Mouse (Mus musculus) 416B (cell line): ENCODE measurements at regions not wholly inside any gene's neighbourhood (a gene's known extent, or its start where the extent isn't known, plus 50 kb on each side); places are given as distances from the start of the nearest gene placed in this dataset.

Experiments used
- DNase-seq: peaks from one replicate; pipeline ENCODE4 v3.0.0; 2011; ENCODE audit warnings: low read depth

- DNase-seq: no peak
Measured at GRCm38 (mm10) chr13:28898900-28899299, 54.6 kb downstream of the Sox4 start.

- DNase-seq: peak; percentile 60
Measured at GRCm38 (mm10) chr13:28892896-28893295, 60.6 kb downstream of the Sox4 start.

- DNase-seq: no peak
Measured at GRCm38 (mm10) chr13:28887098-28887497, 66.4 kb downstream of the Sox4 start.

GRCm38 (mm10) chr13:28886691-28887090 is 66.8 kb downstream of the Sox4 start:
- DNase-seq: no peak

GRCm38 (mm10) chr13:28885083-28886037 is 68.2 kb downstream of the Sox4 start:
- no peak for DNase-seq

GRCm38 (mm10) chr13:28884191-28884820 is 69.2 kb downstream of the Sox4 start:
- no peak for DNase-seq

- DNase-seq: no peak
Measured at GRCm38 (mm10) chr13:28883398-28883797, 70.1 kb downstream of the Sox4 start.

- DNase-seq: no peak
Measured at GRCm38 (mm10) chr13:28880888-28881287, 72.6 kb downstream of the Sox4 start.

GRCm38 (mm10) chr13:28878692-28879091 is 74.8 kb downstream of the Sox4 start:
- DNase-seq: no peak

- DNase-seq: no peak
Measured at GRCm38 (mm10) chr13:28876771-28877170, 76.7 kb downstream of the Sox4 start.

- no peak for DNase-seq
Measured at GRCm38 (mm10) chr13:28870681-28871080, 82.8 kb downstream of the Sox4 start.

- DNase-seq: no peak
Measured at GRCm38 (mm10) chr13:28867210-28867609, 86.3 kb downstream of the Sox4 start.

GRCm38 (mm10) chr13:28866686-28867085 is 86.8 kb downstream of the Sox4 start:
- no peak for DNase-seq

GRCm38 (mm10) chr13:28860601-28861000 is 92.9 kb downstream of the Sox4 start:
- no peak for DNase-seq

- DNase-seq: no peak
Measured at GRCm38 (mm10) chr13:28859829-28860427, 93.6 kb downstream of the Sox4 start.

GRCm38 (mm10) chr13:28858001-28858400 is 95.5 kb downstream of the Sox4 start:
- DNase-seq: peak; percentile 14

GRCm38 (mm10) chr13:28857201-28857600 is 96.3 kb downstream of the Sox4 start:
- no peak for DNase-seq

- no peak for DNase-seq
Measured at GRCm38 (mm10) chr13:28856472-28856871, 97.0 kb downstream of the Sox4 start.

- DNase-seq: no peak
Measured at GRCm38 (mm10) chr13:28854247-28854646, 99.3 kb downstream of the Sox4 start.

- DNase-seq: no peak
Measured at GRCm38 (mm10) chr13:28848305-28848704, 105.2 kb downstream of the Sox4 start.

- no peak for DNase-seq
Measured at GRCm38 (mm10) chr13:28847478-28847877, 106.0 kb downstream of the Sox4 start.

- DNase-seq: no peak
Measured at GRCm38 (mm10) chr13:28844495-28844894, 109.0 kb downstream of the Sox4 start.

- peak; percentile 97 for DNase-seq
Measured at GRCm38 (mm10) chr13:28842811-28843210, 110.7 kb downstream of the Sox4 start.
